Mouse (Mus musculus) monocyte, adult 5-6 weeks (primary cell): ENCODE results near the gene Rabac1. TPM values are rescaled to one million over a fixed set of nuclear protein-coding genes. Genes with fewer than 3 reads are reported as not detected.

Source experiments
- ATAC-seq: fragments of 153-309, 156-312 bp; replicated peaks from 2 replicates; pipeline ENCODE4 v1.8.0; 2017; ENCODE audit warnings: mild to moderate bottlenecking; ENCODE audit not compliant: low TSS enrichment, insufficient number of reproducible peaks, severe bottlenecking, poor library complexity, low FRiP score
- total RNA-seq: library from RNA; stranded (forward); fragments of 200-1000, 200-491, 200-594 nt; gene quantifications from 3 replicates; pipeline ENCODE4 v1.2.3, GENCODE M21; 2017

Gene Rabac1
- total RNA-seq, 1 experiment from 2014 or later = 82.7 TPM

DNA sequence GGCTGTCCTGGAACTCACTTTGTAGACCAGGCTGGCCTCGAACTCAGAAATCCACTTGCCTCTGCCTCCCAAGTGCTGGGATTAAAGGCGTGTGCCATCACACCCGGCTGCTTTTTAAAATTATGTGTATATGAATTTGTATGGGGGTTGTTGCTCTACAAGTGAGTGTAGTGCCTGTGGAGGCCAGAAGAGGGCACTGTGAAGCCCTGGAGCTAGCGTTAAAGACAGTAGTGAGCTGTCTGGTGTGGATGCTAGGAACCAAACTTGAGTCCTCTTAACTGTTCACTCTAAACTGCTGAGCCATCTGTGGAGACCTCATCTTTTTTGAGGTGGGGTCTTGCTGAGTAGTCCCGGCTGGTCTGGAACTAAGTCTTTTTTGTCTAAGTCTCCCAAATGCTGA is 13.2 kb upstream of the Rabac1 start:
- ATAC-seq = no peak

GRCm38 (mm10) chr7:24984307-24984706 is 11.8 kb upstream of the Rabac1 start:
- ATAC-seq = no peak

GRCm38 (mm10) chr7:24983396-24983795 is 10.8 kb upstream of the Rabac1 start:
- ATAC-seq = no peak

- ATAC-seq = no peak
These were observed 7.9 kb upstream of the Rabac1 start for GRCm38 (mm10) chr7:24980439-24980838.

DNA sequence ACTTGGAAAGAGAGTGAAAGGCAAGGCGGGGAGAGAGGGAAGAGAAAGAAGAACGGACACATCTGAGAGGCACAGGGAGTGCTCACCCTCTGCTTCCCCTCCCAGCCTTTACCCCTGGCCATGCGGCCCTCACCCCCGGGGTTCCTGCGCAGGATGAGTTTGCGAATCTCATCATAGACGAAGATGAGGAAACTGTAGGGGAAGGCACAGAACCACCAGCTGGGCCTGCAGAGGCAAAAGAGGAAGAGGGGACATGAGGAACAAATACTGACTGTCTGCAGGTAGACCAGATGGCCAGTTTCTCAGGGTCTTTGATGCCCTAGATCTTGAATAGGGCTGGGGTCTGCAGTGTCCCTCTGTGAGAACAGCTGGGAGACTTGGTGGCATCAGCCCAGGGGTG is 6.2 kb upstream of the Rabac1 start:
- peak; percentile 83 for ATAC-seq

- no peak for ATAC-seq
These were observed 2.5 kb upstream of the Rabac1 start for GRCm38 (mm10) chr7:24974893-24975595.

DNA sequence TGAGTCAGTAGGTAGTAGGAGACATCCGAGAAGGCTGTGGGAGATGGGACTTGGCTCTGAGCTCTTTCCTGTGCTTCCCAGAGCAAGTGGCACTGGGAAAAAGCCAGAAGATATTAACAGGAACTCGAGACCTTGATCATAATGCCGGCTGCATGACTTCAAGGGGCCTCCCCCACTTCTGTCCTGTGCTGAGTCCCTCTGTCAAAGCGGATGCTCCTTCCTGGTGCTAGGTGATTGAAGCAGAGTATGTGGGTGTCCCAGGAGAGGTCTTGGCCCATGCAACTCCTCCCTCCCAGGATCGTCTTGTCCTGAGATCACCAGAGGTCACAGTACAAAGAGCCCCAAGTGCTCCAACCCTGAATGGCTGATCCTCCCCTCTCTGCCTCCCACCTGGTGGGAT is 1.3 kb upstream of the Rabac1 start:
- no peak for ATAC-seq

GRCm38 (mm10) chr7:24973208-24973607 is 654 bp upstream of the Rabac1 start:
- no peak for ATAC-seq

- ATAC-seq = peak; percentile 34
These were observed 1.1 kb downstream of the Rabac1 start for GRCm38 (mm10) chr7:24971261-24971971.

GRCm38 (mm10) chr7:24970341-24970740 is 2.2 kb downstream of the Rabac1 start:
- no peak for ATAC-seq

DNA sequence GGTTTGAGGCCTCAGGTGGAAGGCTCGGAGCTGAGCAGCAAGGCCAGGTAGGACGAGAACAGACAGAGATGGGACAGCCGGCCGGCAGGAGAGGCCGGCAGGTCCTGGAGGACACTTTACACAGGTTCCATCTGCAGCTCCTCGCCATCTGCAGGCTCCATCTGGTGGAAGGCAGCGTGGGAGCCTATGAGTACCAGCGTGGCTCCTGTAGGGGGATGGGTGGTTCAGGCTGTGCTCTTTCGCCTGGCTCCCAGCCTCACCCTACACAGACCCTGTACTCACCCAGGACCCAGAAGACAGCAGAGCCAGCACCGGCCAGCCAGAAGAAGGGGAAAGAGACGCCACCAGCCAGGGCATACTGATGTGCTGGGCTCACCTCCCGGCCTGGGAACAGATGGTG is 2.7 kb downstream of the Rabac1 start:
- no peak for ATAC-seq

GRCm38 (mm10) chr7:24968463-24968862 is 4.1 kb downstream of the Rabac1 start:
- no peak for ATAC-seq

GRCm38 (mm10) chr7:24967966-24968365 is 4.6 kb downstream of the Rabac1 start:
- ATAC-seq = no peak

DNA sequence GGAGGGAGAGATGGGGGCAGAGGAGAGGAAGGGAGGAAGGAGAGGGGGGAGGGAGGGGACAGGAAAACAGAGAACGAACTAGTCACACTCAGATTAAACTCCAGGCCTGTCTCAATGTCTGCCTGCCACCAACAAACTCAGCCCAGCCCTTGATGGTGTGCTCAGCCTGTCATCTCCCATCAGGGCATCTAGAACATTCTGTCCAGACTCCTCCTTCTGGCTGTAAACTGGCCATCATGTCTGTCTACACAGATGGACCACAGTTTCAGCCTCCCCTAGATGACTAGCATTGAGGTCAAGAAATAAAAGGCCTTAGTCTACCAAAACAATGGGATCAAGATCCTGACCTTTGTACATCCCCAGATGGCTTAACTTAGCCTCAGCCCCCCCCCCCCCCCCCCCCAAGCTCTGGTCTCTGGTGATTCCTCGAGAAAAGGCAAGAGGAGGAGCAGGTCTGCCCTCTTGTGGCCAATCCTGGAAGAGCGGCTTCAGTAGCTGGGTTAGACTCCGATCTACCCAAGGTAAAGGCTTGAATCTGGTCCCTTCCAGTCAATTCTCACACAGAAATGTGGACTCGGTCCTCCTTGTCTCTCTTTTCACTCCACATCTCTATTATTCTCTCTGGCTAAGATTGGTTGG is 7.5 kb downstream of the Rabac1 start:
- peak; percentile 64; the same call in 1 of the 2 replicates for ATAC-seq

DNA sequence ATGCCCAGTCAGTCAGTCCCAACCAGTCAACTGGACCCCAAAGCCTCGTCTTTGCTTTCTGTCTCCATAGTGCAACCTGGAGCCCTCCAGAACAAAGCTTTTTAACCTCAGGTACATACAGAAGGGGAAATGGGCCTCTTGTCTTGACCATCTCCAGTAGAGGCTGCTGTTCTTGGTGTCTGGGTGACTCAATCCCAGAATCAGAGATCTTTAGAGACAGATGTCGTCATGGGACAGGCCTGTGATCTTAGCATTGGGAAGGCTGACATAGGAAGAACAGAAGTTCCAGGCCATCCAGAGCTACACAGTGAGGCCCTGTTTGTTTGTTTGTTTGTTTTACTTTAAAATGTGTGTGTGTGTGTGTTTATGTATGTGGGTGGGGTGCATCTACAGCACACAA is 8.3 kb downstream of the Rabac1 start:
- ATAC-seq = no peak

- ATAC-seq = no peak
These were observed 17.3 kb downstream of the Rabac1 start for GRCm38 (mm10) chr7:24955226-24955625.

- peak; percentile 59 for ATAC-seq
These were observed 18.1 kb downstream of the Rabac1 start for GRCm38 (mm10) chr7:24954450-24954849.

- ATAC-seq = no peak
These were observed 18.6 kb downstream of the Rabac1 start for GRCm38 (mm10) chr7:24953966-24954365.

- peak; percentile 44; the same call in 1 of the 2 replicates for ATAC-seq
These were observed 22.5 kb downstream of the Rabac1 start for GRCm38 (mm10) chr7:24949958-24950623.
